In genomic region chr2:157723883-157724573, GRCm38 (mm10) we compare ENCODE assay signal across 9 mouse cellular contexts. TPM values are rescaled to one million over a fixed set of nuclear protein-coding genes. Genes with fewer than 3 reads are reported as not detected.
DNase-seq lines count a peak whose midpoint lies in the region; ATAC-seq lines count a peak whose summit lies in the region.
"Had no signal": no experiment of that assay in that cellular context is flagged by ENCODE, and none has a peak within 500 bp of the region (broad histone marks: within the 10 kb centered on the region; RNA-seq: fewer than 3 reads in every experiment).

No protein-coding gene starts in this region.

- H3K9me3 ChIP-seq in embryonic facial prominence, embryonic 10.5 days, result no peaks in the 10 kb centered on the region
- no peaks in the 10 kb centered on the region for H3K9me3 ChIP-seq in hindbrain, embryonic 14.5 days (ENCODE audit: control insufficient read depth, low read length)
- no peaks in the 10 kb centered on the region for H3K9me3 ChIP-seq in midbrain, embryonic 14.5 days (ENCODE audit: control insufficient read depth, low read length)

- H3K36me3 ChIP-seq in embryonic facial prominence, embryonic 10.5 days (replicated peaks), result no peaks in the 10 kb centered on the region
- no peaks in the 10 kb centered on the region for H3K36me3 ChIP-seq in hindbrain, embryonic 14.5 days (replicated peaks; ENCODE audit: control insufficient read depth, insufficient read depth)
- no peaks in the 10 kb centered on the region for H3K36me3 ChIP-seq in midbrain, embryonic 14.5 days (ENCODE audit: control insufficient read depth, insufficient read depth, low read length)

- 0 out of 2 replicates have a peak overlapping the region, but pooled peaks have one; percentile 10 for H3K9ac ChIP-seq in hindbrain, embryonic 14.5 days
- H3K9ac ChIP-seq in midbrain, embryonic 14.5 days (replicated peaks; ENCODE audit: low read length), result no peak overlapping the region; the same call in 1 of the 2 replicates

- DNase-seq in embryo, embryonic 11 days, result peak; percentile 46
- no peak for DNase-seq in embryo, embryonic 10 days (ENCODE audit: low spot score)
- peak; percentile 60 for DNase-seq in embryonic facial prominence, embryonic 10.5 days (ENCODE audit: low spot score)
- DNase-seq in hindbrain, embryonic 14.5 days (ENCODE audit: low spot score), result peak; percentile 48
- DNase-seq in midbrain, embryonic 14.5 days, result peak; percentile 71
- no peak for DNase-seq in yolk sac, embryonic 10.5 days (ENCODE audit: low spot score)
- DNase-seq in cerebellum, postnatal 36 days, result no peak
- DNase-seq: cerebellum, adult 8-10 months had no signal

- H3K27me3 ChIP-seq in embryonic facial prominence, embryonic 10.5 days (replicated peaks; ENCODE audit: low read depth, poor library complexity, severe bottlenecking), result no peaks in the 10 kb centered on the region
- H3K27me3 ChIP-seq in hindbrain, embryonic 14.5 days (ENCODE audit: control insufficient read depth, insufficient read depth, low read length), result no peaks in the 10 kb centered on the region
- no peaks in the 10 kb centered on the region for H3K27me3 ChIP-seq in midbrain, embryonic 14.5 days (ENCODE audit: control insufficient read depth, insufficient read depth, low read length)

- WGBS in embryonic facial prominence, embryonic 10.5 days, result 50% methylated on average over 8 of the region's 8 CpGs
- WGBS in hindbrain, embryonic 14.5 days, result 28% methylated on average over 8 of the region's 8 CpGs
- 31% methylated on average over 8 of the region's 8 CpGs for WGBS in midbrain, embryonic 14.5 days

- no peak overlapping the region for H3K4me2 ChIP-seq in hindbrain, embryonic 14.5 days (replicated peaks)
- 0 out of 2 replicates have a peak overlapping the region, but pooled peaks have one; percentile 1 for H3K4me2 ChIP-seq in midbrain, embryonic 14.5 days (ENCODE audit: low read length)

- ATAC-seq in hindbrain, embryonic 14.5 days (ENCODE audit: low FRiP score), result peak; percentile 83
- peak; percentile 43 for ATAC-seq in midbrain, embryonic 14.5 days (ENCODE audit: low FRiP score, low TSS enrichment)
- ATAC-seq in inflammation-experienced regulatory T-cells, adult 6 months, result no peak

- peak overlapping the region; percentile 80 for H3K27ac ChIP-seq in embryonic facial prominence, embryonic 10.5 days (replicated peaks)
- peak overlapping the region; percentile 85 for H3K27ac ChIP-seq in hindbrain, embryonic 14.5 days
- peak overlapping the region; percentile 85 for H3K27ac ChIP-seq in midbrain, embryonic 14.5 days (replicated peaks; ENCODE audit: low read depth, low read length)

- peaks cover 40% of the 10 kb centered on the region for H3K4me1 ChIP-seq in embryonic facial prominence, embryonic 10.5 days
- peaks cover 12% of the 10 kb centered on the region; the same call in 1 of the 2 replicates for H3K4me1 ChIP-seq in hindbrain, embryonic 14.5 days (replicated peaks; ENCODE audit: control insufficient read depth, insufficient read depth, low read length)
- H3K4me1 ChIP-seq in midbrain, embryonic 14.5 days (ENCODE audit: control insufficient read depth, insufficient read depth, low read length), result peaks cover 13% of the 10 kb centered on the region; the same call in 1 of the 2 replicates

- H3K4me3 ChIP-seq in embryonic facial prominence, embryonic 10.5 days, result no peak overlapping the region
- H3K4me3 ChIP-seq in hindbrain, embryonic 14.5 days (replicated peaks; ENCODE audit: low read length), result no peak overlapping the region
- no peak overlapping the region for H3K4me3 ChIP-seq in midbrain, embryonic 14.5 days (replicated peaks; ENCODE audit: low read depth, low read length)

RNA-seq across cellular contexts. Expression of gene Ctnnbl1, which starts 13.2 kb away (rescaled TPM):
- polyA plus RNA-seq in embryonic facial prominence, embryonic 10.5 days (2016; fragmentation: Nextera tagmentation; extraction: Ambion mirVana), result 93.8 and 98.1 TPM in 2 replicates
- polyA plus RNA-seq in hindbrain, embryonic 14.5 days (2014; fragmentation: Nextera tagmentation; extraction: Ambion mirVana), result 53.3 and 59.5 TPM in 2 replicates
- 61.2 and 78.7 TPM in 2 replicates for polyA plus RNA-seq in midbrain, embryonic 14.5 days (2014; fragmentation: Nextera tagmentation; extraction: Ambion mirVana)
- polyA plus RNA-seq in inflammation-experienced regulatory T-cells, adult 6 months (2017; shearing (Covaris generic)), result 10 to 100 TPM; 45.7 to 73.0 (median 53.6) TPM

Comparison
In these comparisons a context has a peak if more than half of its experiments do, and no peak if none do; other contexts are left out.
1. DNase-seq: peak in embryo, embryonic 11 days (single experiment), embryonic facial prominence, embryonic 10.5 days (single experiment), hindbrain, embryonic 14.5 days (single experiment) and midbrain, embryonic 14.5 days (single experiment); none in embryo, embryonic 10 days (single experiment), yolk sac, embryonic 10.5 days (single experiment) and cerebellum, postnatal 36 days (0 of 2).
2. Peak in every context shown above with its lines, with median percentiles within 50 percentile points of each other: H3K27ac ChIP-seq.